30 mouse cellular contexts compared by ENCODE assay signal in the genomic region with DNA sequence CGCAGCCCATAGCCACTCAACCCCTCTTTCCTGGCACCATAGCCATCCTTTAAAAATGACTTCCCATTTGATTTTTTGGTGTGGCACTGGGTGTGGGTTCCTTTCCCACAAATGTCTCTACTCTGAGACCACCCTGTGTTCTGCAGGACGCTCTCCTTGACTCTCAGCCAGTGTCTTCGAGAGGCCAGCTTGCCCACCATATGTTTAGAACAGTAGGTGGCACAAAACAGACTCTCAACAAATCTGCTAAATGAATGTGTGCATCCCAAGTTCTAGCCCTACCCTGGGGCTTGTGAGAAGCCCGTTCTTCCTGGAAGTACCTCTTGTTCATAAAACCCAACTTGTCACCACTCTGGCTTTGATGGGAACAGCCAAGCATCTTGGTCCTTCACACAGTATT. TPM values are rescaled to one million over a fixed set of nuclear protein-coding genes. Genes with fewer than 3 reads are reported as not detected.
DNase-seq lines count a peak whose midpoint lies in the region; ATAC-seq and TF ChIP-seq lines count a peak whose summit lies in the region.
"Had no signal": no experiment of that assay in that cellular context is flagged by ENCODE, and none has a peak within 500 bp of the region (broad histone marks: within the 10 kb centered on the region; RNA-seq: fewer than 3 reads in every experiment).

No protein-coding gene starts in this region.

- no peaks in the 10 kb centered on the region for H3K9me3 ChIP-seq in hindbrain, embryonic 10.5 days
- no peaks in the 10 kb centered on the region for H3K9me3 ChIP-seq in hindbrain, embryonic 13.5 days
- H3K9me3 ChIP-seq in embryonic facial prominence, embryonic 10.5 days, result no peaks in the 10 kb centered on the region
- no peaks in the 10 kb centered on the region for H3K9me3 ChIP-seq in heart, embryonic 12.5 days (replicated peaks)
- H3K9me3 ChIP-seq: heart, embryonic 13.5 days; midbrain, embryonic 13.5 days; neural tube, embryonic 13.5 days; stomach, embryonic 15.5 days had no signal

- DNase-seq in hindbrain, embryonic 10.5 days (ENCODE audit: low spot score), result no peak
- DNase-seq in cerebellum, adult 2 months, result peak; percentile 54 to 61
- DNase-seq in cerebellum, adult 9-11 months, result peak; percentile 53
- DNase-seq in embryonic facial prominence, embryonic 10.5 days (ENCODE audit: low spot score), result no peak
- DNase-seq in embryo, embryonic 9.5 days (ENCODE audit: extremely low spot score), result no peak
- DNase-seq: adrenal gland, adult 2 months; adrenal gland, postnatal 36 days; B cell, adult 2 months; embryo, embryonic 11 days; heart, adult 2 months; heart, postnatal 10 days; kidney, adult 8-10 months; kidney, postnatal 4 days; layer of hippocampus, postnatal 36 days; liver; lung, adult 2 months; lung, postnatal 10 days; thymus, postnatal 25 days had no signal

- no peak overlapping the region for H3K9ac ChIP-seq in hindbrain, embryonic 13.5 days
- no peak overlapping the region for H3K9ac ChIP-seq in heart, embryonic 12.5 days
- H3K9ac ChIP-seq: heart, embryonic 13.5 days; liver, embryonic 14.5 days; midbrain, embryonic 13.5 days; neural tube, embryonic 13.5 days; stomach, embryonic 15.5 days had no signal

- H3K4me2 ChIP-seq in hindbrain, embryonic 13.5 days, result no peak overlapping the region
- H3K4me2 ChIP-seq in heart, embryonic 12.5 days, result no peak overlapping the region
- H3K4me2 ChIP-seq: heart, embryonic 13.5 days; midbrain, embryonic 13.5 days; neural tube, embryonic 13.5 days; stomach, embryonic 15.5 days had no signal

- no peak for TF ChIP-seq POLR2A in cerebellum, adult 2 months (IDR thresholded peaks at IDR 0.05; ENCODE audit: borderline replicate concordance, insufficient read depth, low read length)

- H3K4me1 ChIP-seq in hindbrain, embryonic 10.5 days (replicated peaks), result peaks cover 36% of the 10 kb centered on the region
- H3K4me1 ChIP-seq in hindbrain, embryonic 13.5 days (replicated peaks), result peaks cover 22% of the 10 kb centered on the region
- peaks cover 11% of the 10 kb centered on the region; the same call in 1 of the 2 replicates for H3K4me1 ChIP-seq in cerebellum, adult 2 months (ENCODE audit: control insufficient read depth, insufficient read depth, low read length)
- peaks cover 35% of the 10 kb centered on the region for H3K4me1 ChIP-seq in embryonic facial prominence, embryonic 10.5 days
- peaks cover 23% of the 10 kb centered on the region for H3K4me1 ChIP-seq in heart, embryonic 12.5 days (replicated peaks)

- TF ChIP-seq CTCF in cerebellum, adult 2 months (IDR thresholded peaks at IDR 0.05; ENCODE audit: borderline replicate concordance, insufficient read depth, low read depth, low read length), result no peak

- H3K36me3 ChIP-seq in hindbrain, embryonic 10.5 days, result no peaks in the 10 kb centered on the region
- no peaks in the 10 kb centered on the region for H3K36me3 ChIP-seq in hindbrain, embryonic 13.5 days
- no peaks in the 10 kb centered on the region for H3K36me3 ChIP-seq in embryonic facial prominence, embryonic 10.5 days (replicated peaks)
- H3K36me3 ChIP-seq in heart, embryonic 12.5 days, result no peaks in the 10 kb centered on the region
- H3K36me3 ChIP-seq: heart, embryonic 13.5 days; midbrain, embryonic 13.5 days; neural tube, embryonic 13.5 days; stomach, embryonic 15.5 days had no signal

- no peak overlapping the region for H3K4me3 ChIP-seq in hindbrain, embryonic 10.5 days
- H3K4me3 ChIP-seq in hindbrain, embryonic 13.5 days, result no peak overlapping the region
- no peak overlapping the region for H3K4me3 ChIP-seq in cerebellum, adult 2 months (replicated peaks; ENCODE audit: insufficient read depth, low read depth, low read length)
- no peak overlapping the region for H3K4me3 ChIP-seq in embryonic facial prominence, embryonic 10.5 days
- H3K4me3 ChIP-seq in heart, embryonic 12.5 days, result no peak overlapping the region
- H3K4me3 ChIP-seq: erythroblast, embryonic 14.5 days; heart, adult 2 months; heart, embryonic 13.5 days; midbrain, embryonic 13.5 days; neural tube, embryonic 13.5 days; stomach, embryonic 15.5 days had no signal

- ATAC-seq in hindbrain, embryonic 13.5 days (ENCODE audit: low FRiP score), result no peak
- no peak for ATAC-seq in heart, embryonic 12.5 days (ENCODE audit: insufficient number of reproducible peaks, low FRiP score)
- ATAC-seq: forebrain, embryonic 14.5 days; midbrain, embryonic 13.5 days had no signal

- peak overlapping the region; percentile 60; the same call in 1 of the 2 replicates for H3K27ac ChIP-seq in hindbrain, embryonic 10.5 days
- no peak overlapping the region for H3K27ac ChIP-seq in hindbrain, embryonic 13.5 days
- H3K27ac ChIP-seq in cerebellum, adult 2 months (ENCODE audit: insufficient read depth, low read length), result no peak overlapping the region
- peak overlapping the region; percentile 30; the same call in 1 of the 2 replicates for H3K27ac ChIP-seq in embryonic facial prominence, embryonic 10.5 days (replicated peaks)
- no peak overlapping the region for H3K27ac ChIP-seq in heart, embryonic 12.5 days (ENCODE audit: poor library complexity, severe bottlenecking)
- H3K27ac ChIP-seq: heart, adult 2 months; heart, embryonic 13.5 days; kidney, postnatal 0 days; liver, embryonic 14.5 days; macrophage; midbrain, embryonic 13.5 days; neural tube, embryonic 13.5 days; stomach, embryonic 15.5 days had no signal

- WGBS in hindbrain, embryonic 10.5 days, result 91% methylated on average over 4 of the region's 4 CpGs
- WGBS in hindbrain, embryonic 13.5 days, result 91% methylated on average over 4 of the region's 4 CpGs
- WGBS in cerebellum, adult 2 months, result 15% methylated on average over 4 of the region's 4 CpGs
- WGBS in embryonic facial prominence, embryonic 10.5 days, result 91% methylated on average over 4 of the region's 4 CpGs
- 81% methylated on average over 4 of the region's 4 CpGs for WGBS in heart, embryonic 12.5 days

- peaks cover 14% of the 10 kb centered on the region; the same call in 1 of the 2 replicates for H3K27me3 ChIP-seq in hindbrain, embryonic 10.5 days (ENCODE audit: insufficient read depth, poor library complexity, severe bottlenecking)
- no peaks in the 10 kb centered on the region; the same call in 1 of the 2 replicates for H3K27me3 ChIP-seq in hindbrain, embryonic 13.5 days
- H3K27me3 ChIP-seq in cerebellum, adult 2 months (ENCODE audit: control insufficient read depth, insufficient read depth, low read length), result no peaks in the 10 kb centered on the region
- peaks cover 17% of the 10 kb centered on the region; the same call in 1 of the 2 replicates for H3K27me3 ChIP-seq in embryonic facial prominence, embryonic 10.5 days (replicated peaks; ENCODE audit: low read depth, poor library complexity, severe bottlenecking)
- H3K27me3 ChIP-seq in heart, embryonic 12.5 days (replicated peaks), result peaks cover 11% of the 10 kb centered on the region; the same call in 1 of the 2 replicates
- H3K27me3 ChIP-seq: neural tube, embryonic 13.5 days; stomach, embryonic 15.5 days had no signal

RNA-seq across cellular contexts. Expression of a gene that starts 0.7 kb away (rescaled TPM):
- polyA plus RNA-seq in hindbrain, embryonic 10.5 days (2016; fragmentation: Nextera tagmentation; extraction: Ambion mirVana), result 0.31 and 1.7 TPM in 2 replicates
- 0.19 and 0.34 TPM in 2 replicates for polyA plus RNA-seq in hindbrain, embryonic 13.5 days (2015; fragmentation: Nextera tagmentation; extraction: Ambion mirVana)
- 0.03 and 0.08 TPM in 2 replicates for polyA plus RNA-seq in cerebellum, adult 2 months (2012; rRNA removed)
- 0.14 and 0.38 TPM in 2 replicates for polyA plus RNA-seq in embryonic facial prominence, embryonic 10.5 days (2016; fragmentation: Nextera tagmentation; extraction: Ambion mirVana)
- not detected in 2 replicates for polyA plus RNA-seq in heart, embryonic 12.5 days (2016; fragmentation: Nextera tagmentation; extraction: Ambion mirVana)
- polyA plus RNA-seq: erythroblast, embryonic 14.5 days; forebrain, embryonic 14.5 days; kidney, postnatal 0 days; limb, embryonic 11.5 days; liver, embryonic 14.5 days; lung, adult 2 months; macrophage; neural tube, embryonic 13.5 days had no signal

RNA-seq across cellular contexts. Expression of a gene that starts 1.8 kb away (rescaled TPM):
- 3.3 and 4.7 TPM in 2 replicates for polyA plus RNA-seq in hindbrain, embryonic 10.5 days (2016; fragmentation: Nextera tagmentation; extraction: Ambion mirVana)
- polyA plus RNA-seq in hindbrain, embryonic 13.5 days (2015; fragmentation: Nextera tagmentation; extraction: Ambion mirVana), result 1.7 and 2.4 TPM in 2 replicates
- 0.13 and 0.16 TPM in 2 replicates for polyA plus RNA-seq in cerebellum, adult 2 months (2012; rRNA removed)
- polyA plus RNA-seq in embryonic facial prominence, embryonic 10.5 days (2016; fragmentation: Nextera tagmentation; extraction: Ambion mirVana), result 4.4 and 5.0 TPM in 2 replicates
- polyA plus RNA-seq in heart, embryonic 12.5 days (2016; fragmentation: Nextera tagmentation; extraction: Ambion mirVana), result 2.3 and 2.4 TPM in 2 replicates
- polyA plus RNA-seq: erythroblast, embryonic 14.5 days; lung, adult 2 months; macrophage had no signal

Comparison
In these comparisons a context has a peak if more than half of its experiments do, and no peak if none do; other contexts are left out.
1. H3K27ac ChIP-seq: peak in hindbrain, embryonic 10.5 days (single experiment) and embryonic facial prominence, embryonic 10.5 days (single experiment); none in hindbrain, embryonic 13.5 days (single experiment), cerebellum, adult 2 months (single experiment) and heart, embryonic 12.5 days (single experiment).
2. DNase-seq: peak in cerebellum, adult 2 months (2 of 2) and cerebellum, adult 9-11 months (single experiment); none in hindbrain, embryonic 10.5 days (single experiment), embryonic facial prominence, embryonic 10.5 days (single experiment) and embryo, embryonic 9.5 days (single experiment).